Mouse (Mus musculus): Measurements from ENCODE around the gene Chgb. TPM values are rescaled to one million over a fixed set of nuclear protein-coding genes. Genes with fewer than 3 reads are reported as not detected.

Gene Chgb
- polyA plus RNA-seq, 1 experiment from 2014 or later = 6.2 TPM

DNA sequence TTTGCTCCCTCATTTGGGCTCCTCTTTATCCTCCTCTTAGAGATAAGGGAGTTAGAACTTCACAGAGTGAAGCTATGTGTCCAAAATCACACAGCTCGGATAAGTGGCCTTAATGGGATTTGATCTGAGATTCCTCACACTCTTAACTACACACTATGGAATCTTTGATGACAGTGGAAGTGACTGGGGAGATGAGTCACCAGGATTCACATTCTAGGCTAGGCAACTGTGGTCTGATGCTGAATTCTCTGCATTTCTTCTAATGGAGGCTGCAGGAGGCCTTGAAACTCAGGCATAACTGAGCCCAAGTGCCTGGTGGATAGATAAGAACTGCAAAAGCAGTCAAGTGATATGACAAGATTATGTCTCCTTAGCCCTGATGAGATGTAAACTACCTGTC is 10.3 kb upstream of the Chgb start:
- no peaks in the 10 kb centered on the region for H3K27me3 ChIP-seq (ENCODE audit: low read depth, poor library complexity, severe bottlenecking)
- WGBS = 78% methylated on average over 1 of the region's 1 CpGs
- no peaks in the 10 kb centered on the region for H3K36me3 ChIP-seq
- no peak for DNase-seq (ENCODE audit: low spot score)
- H3K4me3 ChIP-seq = no peak overlapping the region
- no peak overlapping the region for H3K27ac ChIP-seq (replicated peaks)
- no peaks in the 10 kb centered on the region for H3K9me3 ChIP-seq (replicated peaks)
- H3K4me1 ChIP-seq = no peaks in the 10 kb centered on the region

DNA sequence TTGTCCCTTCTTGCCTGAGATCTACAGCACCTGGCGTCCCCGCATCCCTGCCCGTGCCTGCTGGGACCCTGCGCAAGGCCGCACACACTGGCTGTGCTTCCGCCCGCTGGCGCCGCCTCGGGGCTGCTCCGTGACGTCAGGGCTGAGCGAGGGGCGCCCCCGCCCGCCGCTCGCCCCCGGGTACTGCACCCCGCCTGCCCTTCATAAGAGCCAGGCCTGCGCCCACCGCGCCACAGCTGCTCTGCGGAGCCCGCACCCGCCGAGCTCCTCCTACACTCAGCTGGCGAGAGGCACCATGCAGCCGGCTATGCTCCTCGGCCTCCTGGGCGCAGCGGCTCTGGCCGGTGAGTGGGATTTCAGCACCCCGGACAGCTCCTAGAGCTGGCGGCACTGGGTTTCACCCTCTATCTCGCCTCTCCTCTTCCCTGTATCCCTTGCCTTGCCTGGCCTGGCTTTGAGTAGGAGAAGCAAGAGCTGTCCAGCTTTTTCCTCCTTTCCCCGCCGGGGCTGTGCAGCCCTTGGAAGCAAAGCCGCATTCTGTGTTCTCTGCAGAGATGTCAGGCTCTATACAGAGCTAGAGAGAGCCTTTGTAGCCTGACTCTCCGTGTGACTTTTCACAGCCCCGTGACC is 476 bp downstream of the Chgb start:
- Histone ChIP-seq H3K27ac (replicated peaks) (peak overlapping the region; percentile 81), H3K36me3 (no peaks in the 10 kb centered on the region), H3K4me3 (peak overlapping the region; percentile 64), H3K27me3 (ENCODE audit: low read depth, poor library complexity, severe bottlenecking) (no peaks in the 10 kb centered on the region), H3K9me3 (replicated peaks) (no peaks in the 10 kb centered on the region), H3K4me1 (peaks cover 22% of the 10 kb centered on the region)
- peak; percentile 94 for DNase-seq (ENCODE audit: low spot score)
- WGBS = under 1% methylated on average over 39 of the region's 41 CpGs

DNA sequence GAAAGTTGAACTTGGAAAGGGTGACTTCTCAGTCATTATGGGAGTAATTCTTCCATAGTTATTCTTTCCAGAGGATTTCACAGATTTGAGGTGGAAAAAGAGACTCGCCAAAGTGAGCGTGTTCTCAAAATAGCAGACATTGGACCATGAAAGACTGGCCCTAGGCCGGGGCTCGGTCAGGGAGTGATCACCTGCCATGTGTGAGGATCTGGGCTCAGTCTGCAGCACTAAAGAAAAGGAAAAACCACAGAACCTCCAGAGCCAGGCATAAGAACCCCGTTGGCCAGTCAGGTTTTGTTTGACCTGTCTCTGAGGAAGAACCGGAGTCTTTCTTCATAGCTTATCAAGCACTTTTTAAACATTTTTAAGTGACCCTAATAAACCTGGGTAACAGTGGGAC is 3.0 kb downstream of the Chgb start:
- DNase-seq (ENCODE audit: low spot score) = no peak
- Histone ChIP-seq H3K4me3 (no peak overlapping the region), H3K36me3 (no peaks in the 10 kb centered on the region), H3K4me1 (peaks cover 14% of the 10 kb centered on the region), H3K27me3 (ENCODE audit: low read depth, poor library complexity, severe bottlenecking) (no peaks in the 10 kb centered on the region), H3K9me3 (replicated peaks) (no peaks in the 10 kb centered on the region), H3K27ac (replicated peaks) (no peak overlapping the region)
- 86% methylated on average over 6 of the region's 6 CpGs for WGBS

DNA sequence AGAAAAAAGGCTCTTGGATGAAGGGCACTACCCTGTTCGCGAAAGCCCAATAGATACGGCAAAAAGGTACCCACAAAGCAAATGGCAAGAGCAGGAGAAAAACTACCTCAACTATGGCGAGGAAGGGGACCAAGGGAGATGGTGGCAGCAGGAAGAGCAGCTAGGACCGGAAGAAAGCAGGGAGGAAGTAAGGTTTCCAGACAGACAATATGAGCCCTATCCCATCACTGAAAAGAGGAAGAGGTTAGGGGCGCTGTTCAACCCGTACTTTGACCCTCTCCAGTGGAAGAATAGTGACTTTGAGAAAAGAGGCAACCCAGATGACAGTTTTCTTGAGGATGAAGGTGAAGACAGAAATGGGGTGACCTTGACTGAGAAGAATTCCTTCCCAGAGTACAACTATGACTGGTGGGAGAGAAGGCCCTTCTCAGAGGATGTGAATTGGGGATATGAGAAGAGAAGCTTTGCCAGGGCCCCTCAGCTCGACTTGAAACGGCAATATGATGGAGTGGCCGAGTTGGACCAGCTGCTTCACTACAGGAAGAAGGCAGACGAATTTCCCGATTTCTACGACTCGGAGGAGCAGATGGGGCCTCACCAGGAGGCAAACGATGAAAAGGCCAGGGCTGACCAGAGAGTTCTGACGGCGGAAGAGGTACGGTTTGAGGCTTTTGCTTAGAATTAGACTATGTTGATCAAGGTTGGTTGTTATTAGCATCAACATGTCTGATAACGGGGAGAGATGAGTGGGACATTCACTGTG is 12.5 kb downstream of the Chgb start:
- Histone ChIP-seq H3K27me3 (ENCODE audit: low read depth, poor library complexity, severe bottlenecking) (no peaks in the 10 kb centered on the region), H3K4me3 (no peak overlapping the region), H3K9me3 (replicated peaks) (no peaks in the 10 kb centered on the region), H3K27ac (replicated peaks) (no peak overlapping the region), H3K36me3 (0 out of 2 replicates have a peak, but pooled peaks cover 2% of the 10 kb centered on the region), H3K4me1 (no peaks in the 10 kb centered on the region)
- 89% methylated on average over 19 of the region's 19 CpGs for WGBS
- DNase-seq (ENCODE audit: low spot score) = no peak

DNA sequence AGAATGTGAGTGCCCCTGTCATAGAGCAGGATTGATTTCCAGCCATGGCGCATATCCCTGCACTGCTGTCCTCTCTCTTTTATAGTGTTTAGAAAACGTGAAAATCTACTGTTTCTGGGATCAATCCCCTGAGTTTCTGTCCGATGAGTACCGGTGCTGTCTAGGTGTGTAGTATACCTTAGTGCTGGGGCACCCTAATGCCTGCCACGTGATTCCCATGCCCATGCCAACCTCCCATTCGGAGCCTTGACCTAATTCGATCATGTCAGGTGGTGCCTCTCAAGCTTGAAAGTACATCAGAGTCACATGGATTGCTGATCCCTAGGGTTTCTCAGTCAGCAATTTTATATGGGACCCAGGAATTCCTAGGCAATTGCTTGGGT is 13.1 kb downstream of the Chgb start:
- H3K4me1 ChIP-seq = no peaks in the 10 kb centered on the region
- WGBS = 89% methylated on average over 7 of the region's 7 CpGs
- no peak overlapping the region for H3K27ac ChIP-seq (replicated peaks)
- 0 out of 2 replicates have a peak, but pooled peaks cover 2% of the 10 kb centered on the region for H3K36me3 ChIP-seq
- no peaks in the 10 kb centered on the region for H3K27me3 ChIP-seq (ENCODE audit: low read depth, poor library complexity, severe bottlenecking)
- DNase-seq (ENCODE audit: low spot score) = no peak
- no peaks in the 10 kb centered on the region for H3K9me3 ChIP-seq (replicated peaks)
- no peak overlapping the region for H3K4me3 ChIP-seq

- DNase-seq (ENCODE audit: low spot score) = no peak
- Histone ChIP-seq H3K4me3 (no peak overlapping the region), H3K36me3 (peaks cover 56% of the 10 kb centered on the region), H3K27ac (replicated peaks) (no peak overlapping the region), H3K27me3 (ENCODE audit: low read depth, poor library complexity, severe bottlenecking) (no peaks in the 10 kb centered on the region), H3K9me3 (replicated peaks) (no peaks in the 10 kb centered on the region), H3K4me1 (no peaks in the 10 kb centered on the region)
- WGBS = 86% methylated on average over 2 of the region's 2 CpGs
These were observed 21.9 kb downstream of the Chgb start for GRCm38 (mm10) chr2:132802976-132803375.

DNA sequence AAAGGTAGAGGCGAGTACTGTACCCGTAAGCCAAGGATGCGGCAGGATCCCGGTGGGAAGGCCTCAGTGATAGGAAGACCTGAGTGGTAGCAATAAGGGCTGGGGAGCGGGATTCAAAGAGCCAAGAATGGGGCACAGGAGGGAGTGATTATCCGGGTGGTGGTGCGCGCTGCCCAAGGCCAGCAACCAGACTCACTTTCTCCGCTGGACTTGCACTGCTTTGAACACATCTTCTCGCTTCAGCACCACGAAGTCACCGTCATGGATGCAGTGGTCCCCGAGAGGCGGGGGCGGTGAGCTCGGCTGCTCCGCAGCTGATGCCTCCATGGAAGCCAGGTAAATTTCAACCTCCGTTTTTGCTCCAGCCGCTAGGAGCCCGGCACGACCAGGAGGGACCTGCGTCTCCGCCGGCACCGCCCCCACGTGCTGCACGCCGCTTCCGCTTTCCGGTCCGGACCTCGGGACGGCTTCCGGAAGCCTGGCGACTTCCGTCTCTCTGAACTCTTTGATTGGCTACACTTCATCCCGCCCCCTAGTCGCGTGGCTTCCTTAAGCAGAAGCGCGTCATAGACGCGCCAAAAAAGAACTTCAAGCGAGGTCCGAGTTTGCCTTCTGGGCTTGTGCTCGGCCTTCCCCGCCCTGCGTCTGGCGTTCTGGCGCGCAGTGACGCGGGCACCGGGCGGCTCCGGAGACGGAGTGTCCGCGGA is 34.7 kb downstream of the Chgb start, which contains the start of the genes Trmt6 and Mcm8:
Gene Trmt6 (minus strand): TSS at position 448 of the 707 bp plus-strand sequence.
Gene Mcm8 (plus strand): TSS at position 534 of the 707 bp plus-strand sequence.
- H3K27ac ChIP-seq (replicated peaks) = peak within 1 kb of the TSS; percentile 90
- H3K27me3 ChIP-seq (ENCODE audit: low read depth, poor library complexity, severe bottlenecking) = no peaks in the 10 kb centered on the region
- H3K4me1 ChIP-seq = peaks cover 23% of the 10 kb centered on the region
- WGBS = under 1% methylated on average over 59 of the region's 59 CpGs
- peaks cover 49% of the 10 kb centered on the region for H3K36me3 ChIP-seq
- peak; percentile 95 for DNase-seq (ENCODE audit: low spot score)
- H3K4me3 ChIP-seq = peak within 1 kb of the TSS; percentile 90
- no peaks in the 10 kb centered on the region for H3K9me3 ChIP-seq (replicated peaks)

- H3K27ac ChIP-seq (replicated peaks) = no peak overlapping the region
- 95% methylated on average over 4 of the region's 4 CpGs for WGBS
- H3K9me3 ChIP-seq (replicated peaks) = no peaks in the 10 kb centered on the region
- no peak for DNase-seq (ENCODE audit: low spot score)
- no peaks in the 10 kb centered on the region for H3K27me3 ChIP-seq (ENCODE audit: low read depth, poor library complexity, severe bottlenecking)
- H3K4me1 ChIP-seq = no peaks in the 10 kb centered on the region
- no peak overlapping the region for H3K4me3 ChIP-seq
- peaks cover 63% of the 10 kb centered on the region for H3K36me3 ChIP-seq
These were observed 60.0 kb downstream of the Chgb start for GRCm38 (mm10) chr2:132841071-132841470.

Other genes with a start within 250 kb of the Chgb start
- 29.2 and 41.1 TPM in 2 replicates for gene Gpcpd1, start 193.5 kb upstream of the Chgb start, polyA plus RNA-seq (2016; fragmentation: Nextera tagmentation; extraction: Ambion mirVana)
- 16.4 and 20.4 TPM in 2 replicates for gene Shld1, start 94.3 kb upstream of the Chgb start, polyA plus RNA-seq (2016; fragmentation: Nextera tagmentation; extraction: Ambion mirVana)
- 38.2 and 42.8 TPM in 2 replicates for gene Trmt6, start 34.8 kb downstream of the Chgb start, polyA plus RNA-seq (2016; fragmentation: Nextera tagmentation; extraction: Ambion mirVana)
- 31.1 and 31.7 TPM in 2 replicates for gene Mcm8, start 34.9 kb downstream of the Chgb start, polyA plus RNA-seq (2016; fragmentation: Nextera tagmentation; extraction: Ambion mirVana)
- 6.5 and 7.6 TPM in 2 replicates for gene Crls1, start 65.4 kb downstream of the Chgb start, polyA plus RNA-seq (2016; fragmentation: Nextera tagmentation; extraction: Ambion mirVana)
- 0.22 and 0.26 TPM in 2 replicates for gene Lrrn4, start 99.6 kb downstream of the Chgb start, polyA plus RNA-seq (2016; fragmentation: Nextera tagmentation; extraction: Ambion mirVana)
- 4.3 and 5.1 TPM in 2 replicates for gene Fermt1, start 164.6 kb downstream of the Chgb start, polyA plus RNA-seq (2016; fragmentation: Nextera tagmentation; extraction: Ambion mirVana)